Mouse (Mus musculus): ENCODE measurements around the gene Ushbp1.

DNA sequence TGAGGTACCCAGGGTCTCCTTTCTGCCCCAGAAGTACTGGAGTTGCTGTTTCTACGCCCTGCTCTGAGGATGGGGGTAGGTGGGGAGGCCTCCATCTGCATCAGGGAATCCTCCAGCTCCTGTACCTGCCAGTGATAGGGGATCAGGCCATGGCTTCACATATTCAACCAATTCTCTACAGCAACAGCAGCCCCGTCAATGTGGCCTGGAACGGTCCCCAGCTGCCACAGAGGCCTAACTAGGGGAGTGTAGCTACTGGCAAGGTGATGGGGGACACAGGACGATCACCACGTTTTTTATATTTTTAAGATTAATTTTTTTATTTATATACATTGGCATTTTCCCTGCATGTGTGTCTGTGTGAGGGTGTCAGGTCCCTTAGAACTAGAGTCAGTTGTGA lies 3.2 kb downstream of the Ushbp1 start:
- TF ChIP-seq POLR2A (IDR thresholded peaks at IDR 0.05; ENCODE audit: low read depth, low read length) (no peak), CTCF (conservative IDR thresholded peaks at IDR 0.05 in 1 of 2, IDR thresholded peaks at IDR 0.05 in 1 of 2; ENCODE audit: low read depth in 2 of 2, low read length in 2 of 2) (no peak), EP300 (IDR thresholded peaks at IDR 0.05; ENCODE audit: low read length) (no peak)

Data from CH12.LX (cell line).